Mouse (Mus musculus) heart, postnatal 0 days (tissue): ENCODE data around the gene Jak3.

Experiments
- CTCF ChIP-seq: IDR thresholded peaks from 2 replicates; pipeline ENCODE4 v1.5.1; 2016; ENCODE audit warnings: antibody characterized with exemption, control low read depth, low read depth
- EP300 ChIP-seq: IDR thresholded peaks from 2 replicates; pipeline ENCODE4 v1.6.1; 2016; ENCODE audit warnings: antibody characterized with exemption, low read depth

- TF ChIP-seq EP300, result no peak
- TF ChIP-seq CTCF, result no peak
Measured at GRCm38 (mm10) chr8:71693166-71694041, 17.3 kb downstream of the Jak3 start.
